Mouse (Mus musculus) frontal cortex, postnatal 14 days (tissue): ENCODE measurements around the gene Tjap1.

Source experiments
- DNase-seq, 2 experiments: peaks; one replicate each; pipeline ENCODE4 v3.0.0; 2022; ENCODE audit warnings: low spot score in 2 of 2

Gene Tjap1

DNA sequence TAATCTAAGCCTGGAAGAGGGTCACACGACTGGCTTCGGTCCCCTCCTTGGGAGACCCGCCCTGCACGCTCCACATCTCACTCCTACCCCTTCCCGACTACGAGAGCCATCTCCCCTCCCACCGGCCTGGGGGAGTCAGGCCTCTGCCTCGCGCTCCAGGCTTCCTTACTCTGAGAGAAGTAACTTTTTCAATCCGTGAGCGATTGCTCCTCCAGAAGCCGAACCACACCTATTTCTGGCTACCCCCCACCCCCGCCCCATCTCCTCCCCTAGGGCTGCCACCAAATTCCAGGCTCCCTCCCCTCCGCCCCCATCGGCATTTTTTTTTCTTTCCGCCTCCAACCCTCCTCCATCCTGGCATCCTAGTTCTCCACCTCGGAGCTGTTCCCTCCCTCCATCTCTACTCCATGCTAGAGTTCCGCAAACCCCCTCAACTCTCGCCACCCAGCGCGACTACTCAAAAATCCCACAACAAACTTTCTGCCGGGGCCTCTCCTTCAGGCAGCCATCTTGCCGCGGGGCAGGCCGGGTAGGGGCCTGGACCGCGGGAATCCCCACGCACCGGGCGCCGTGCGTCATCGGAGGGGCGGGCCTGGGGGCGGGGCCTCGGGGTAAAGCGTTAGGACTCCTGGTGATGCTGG lies at the start of gene Tjap1:
Gene Tjap1, minus strand, starts transcription at position 544 of the 641 bp plus-strand sequence.
- DNase-seq, result peak; percentile 61 to 75

DNA sequence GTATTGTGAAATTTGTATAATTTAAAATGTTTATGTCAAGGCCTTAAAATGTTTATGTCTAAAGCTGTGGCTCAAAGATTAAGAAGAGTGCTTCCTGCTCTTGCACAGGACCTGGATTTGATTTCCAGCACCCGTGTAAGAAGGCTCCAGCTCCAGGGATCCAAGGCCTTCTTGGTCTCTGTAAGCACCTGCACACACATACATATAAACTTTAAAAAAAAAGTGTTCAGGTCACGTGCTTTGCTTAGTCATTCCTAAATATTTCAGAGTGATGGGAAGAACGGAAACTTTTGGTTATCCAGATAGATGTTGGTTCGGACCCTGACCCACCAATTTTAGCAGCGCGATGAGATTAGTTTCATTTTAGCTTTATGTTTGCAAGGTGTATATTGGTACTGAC lies 45.9 kb upstream of the Tjap1 start:
- DNase-seq, result no peak

DNA sequence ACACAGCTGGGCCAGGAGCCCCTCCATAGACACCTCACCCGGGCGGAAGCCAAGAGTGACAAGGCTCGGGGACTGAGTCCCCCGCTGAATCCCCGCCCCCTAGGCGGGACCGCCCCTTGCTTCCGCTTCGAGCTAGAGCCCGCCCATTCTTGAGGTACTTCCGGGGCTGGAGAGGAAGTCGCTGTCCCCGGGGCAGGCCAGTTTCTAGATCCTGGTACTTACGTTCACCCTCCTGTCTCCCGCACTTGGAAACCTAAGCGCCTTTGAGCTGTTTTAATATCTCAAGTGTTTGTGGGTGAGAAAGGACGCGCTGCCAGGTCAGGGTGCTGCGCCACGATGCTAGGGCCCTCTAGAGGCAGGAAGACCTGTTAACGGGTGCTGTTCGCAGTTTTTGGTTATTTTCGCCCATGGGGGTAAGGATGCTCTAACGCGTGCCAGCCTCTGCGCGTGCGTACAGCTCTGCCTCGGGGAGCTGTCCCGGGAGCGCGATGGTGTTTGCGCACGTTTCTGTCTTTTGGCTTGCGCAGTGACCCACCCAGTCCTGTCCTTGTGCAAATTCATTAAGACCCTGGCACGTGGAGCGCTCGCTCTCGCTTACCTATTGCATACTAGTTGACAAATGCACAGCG lies 45.2 kb upstream of the Tjap1 start, which contains the start of gene Abcc10:
Gene Abcc10, minus strand, starts transcription at position 447 of the 629 bp plus-strand sequence.
- peak; percentile 91 to 93 for DNase-seq

GRCm38 (mm10) chr17:46327413-46327905 lies 44.6 kb upstream of the Tjap1 start:
- DNase-seq, result no peak

DNA sequence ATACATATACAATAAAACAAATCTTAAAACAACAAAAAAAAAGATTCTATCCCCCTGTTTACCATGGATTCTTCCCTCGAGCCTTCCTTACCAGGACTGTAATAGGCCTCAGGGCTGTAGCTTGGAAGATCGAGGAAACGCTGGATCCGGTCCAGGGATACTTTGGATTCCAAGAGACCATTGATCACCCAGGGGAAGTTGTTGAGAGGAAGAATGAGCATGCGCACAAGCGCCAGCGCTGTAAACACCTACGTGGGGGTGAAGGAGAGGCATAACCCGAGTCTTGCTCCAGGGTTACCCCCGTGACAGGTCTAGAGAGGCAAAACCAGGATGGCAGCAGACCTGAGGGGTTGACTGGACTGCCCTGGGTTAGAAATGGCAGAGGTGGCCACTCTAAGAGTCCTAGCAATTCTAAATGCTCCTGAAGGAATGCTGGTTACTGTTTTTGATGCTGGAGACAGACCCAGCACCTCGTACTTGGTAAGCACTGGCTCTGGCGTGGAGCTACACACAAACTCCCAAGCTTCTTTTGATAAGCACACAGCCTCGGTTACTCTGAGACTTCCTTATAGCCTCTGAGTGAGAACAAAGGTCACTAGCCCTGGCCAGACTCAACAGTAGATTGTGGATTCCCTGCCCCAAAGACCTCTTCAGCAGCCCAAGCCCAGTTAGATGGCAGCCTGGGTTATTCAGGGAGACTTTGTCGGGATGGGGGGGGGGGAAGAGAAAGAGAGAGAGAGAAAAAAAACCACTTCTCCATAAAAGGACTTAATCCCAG lies 39.4 kb upstream of the Tjap1 start:
- DNase-seq, result no peak

- no peak for DNase-seq
These were observed 37.7 kb upstream of the Tjap1 start for GRCm38 (mm10) chr17:46320492-46320891.

- no peak for DNase-seq
These were observed 33.0 kb upstream of the Tjap1 start for GRCm38 (mm10) chr17:46315813-46316212.

DNA sequence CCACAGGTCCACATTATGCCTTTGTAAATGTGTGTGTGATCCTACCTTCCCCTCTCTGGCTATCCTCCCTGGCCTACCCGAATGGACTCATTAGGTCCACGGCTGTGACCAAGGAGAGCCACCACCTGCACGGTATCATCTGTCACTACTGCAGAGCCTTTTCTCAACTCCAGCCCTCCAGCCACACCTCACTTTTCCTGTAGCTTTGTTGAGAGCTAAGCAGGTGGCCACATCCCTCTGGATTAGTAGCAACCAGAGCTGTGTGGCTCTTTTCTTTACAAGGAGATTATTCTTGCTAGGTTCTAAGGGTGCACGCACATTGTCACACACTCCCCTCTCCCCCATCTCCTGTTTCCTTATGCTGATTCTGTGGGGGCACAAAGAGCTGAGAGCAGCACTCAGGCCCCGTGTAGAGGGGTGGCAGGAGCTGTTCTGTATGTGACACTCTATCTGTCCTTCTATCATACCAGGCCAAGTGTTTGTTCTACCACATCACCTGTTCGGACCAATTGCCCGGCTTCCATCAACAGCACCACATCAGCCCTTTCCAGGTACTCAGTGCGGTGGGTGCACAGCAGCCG lies 30.4 kb upstream of the Tjap1 start:
- no peak for DNase-seq

DNA sequence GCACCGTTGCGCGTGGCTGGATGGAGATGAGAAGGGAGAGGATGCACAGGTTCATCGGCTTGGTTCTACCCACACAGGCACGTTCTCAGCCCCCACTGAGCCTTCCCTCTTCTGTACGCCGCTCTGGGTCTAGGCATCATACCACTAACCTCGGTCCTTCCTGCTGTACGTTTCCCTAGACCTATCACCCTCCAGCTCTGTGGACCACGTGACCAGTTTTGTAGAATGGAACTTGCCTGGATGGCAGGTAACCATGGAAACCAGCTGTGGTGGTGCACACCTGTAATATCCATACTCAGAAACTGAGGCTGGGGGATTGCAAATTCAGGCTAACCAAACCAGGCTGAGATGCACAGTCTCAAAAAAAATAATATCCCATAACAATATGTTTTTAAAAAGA lies 27.7 kb upstream of the Tjap1 start:
- DNase-seq, result no peak

GRCm38 (mm10) chr17:46309835-46310234 lies 27.0 kb upstream of the Tjap1 start:
- DNase-seq, result no peak

DNA sequence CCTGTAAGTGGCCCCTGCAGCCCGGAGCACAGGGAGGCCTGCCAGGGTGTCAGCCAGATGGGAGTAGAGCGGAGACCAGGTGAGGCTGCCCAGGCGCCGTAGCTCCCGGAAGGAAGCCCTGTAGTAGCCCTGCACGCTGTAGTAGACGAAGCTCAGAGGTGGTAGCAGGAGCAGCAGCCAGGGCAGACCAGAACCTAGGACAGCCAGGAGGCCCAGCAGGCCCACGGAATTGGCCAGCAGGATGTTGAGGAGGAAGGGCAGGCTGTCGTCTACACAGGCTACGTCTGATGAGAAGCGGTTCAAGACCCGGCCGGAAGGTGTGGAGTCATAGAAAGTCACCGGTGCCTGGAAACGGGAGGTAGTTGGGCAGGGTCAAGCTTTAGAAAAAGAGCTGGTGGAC lies 24.1 kb upstream of the Tjap1 start:
- no peak for DNase-seq

DNA sequence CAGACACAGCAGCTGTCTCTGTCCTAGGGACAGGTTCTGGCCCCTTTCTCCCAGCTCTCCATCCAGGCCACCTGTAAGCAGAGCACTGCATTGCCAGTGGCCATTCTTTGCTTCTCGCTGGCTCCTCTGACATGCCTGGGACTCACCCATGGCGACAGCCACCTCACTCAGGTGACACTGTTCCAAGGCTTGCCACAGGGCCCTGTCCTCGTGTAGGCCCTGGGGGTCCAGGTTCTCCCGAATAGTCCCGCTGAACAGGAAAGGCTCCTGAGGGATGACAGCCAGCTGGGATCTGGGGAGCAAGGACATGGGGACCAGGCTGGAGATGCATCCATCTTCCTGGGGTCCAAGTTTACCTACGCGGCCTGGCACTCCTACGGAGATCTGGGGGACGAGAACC lies 21.4 kb upstream of the Tjap1 start:
- no peak for DNase-seq

DNA sequence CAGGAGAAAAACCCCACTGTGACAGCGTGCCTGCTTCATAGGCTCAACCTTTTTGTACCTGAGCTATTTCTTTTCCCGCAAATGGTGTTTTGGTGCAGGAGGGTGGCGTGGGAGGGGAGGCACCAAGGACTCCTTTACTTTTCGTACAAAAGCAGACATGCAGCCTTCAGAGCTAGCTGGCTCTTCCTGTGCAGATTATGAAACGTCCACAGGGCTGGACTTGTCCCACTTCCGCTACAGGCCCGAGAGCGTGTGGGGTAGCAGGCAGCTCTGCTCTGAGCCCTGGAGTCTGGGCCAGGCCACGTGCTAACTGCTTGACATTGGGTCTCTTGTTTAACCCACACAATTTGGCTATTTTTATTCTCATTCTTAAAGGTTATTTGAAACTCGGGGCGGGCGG lies 19.1 kb upstream of the Tjap1 start:
- DNase-seq, result no peak

DNA sequence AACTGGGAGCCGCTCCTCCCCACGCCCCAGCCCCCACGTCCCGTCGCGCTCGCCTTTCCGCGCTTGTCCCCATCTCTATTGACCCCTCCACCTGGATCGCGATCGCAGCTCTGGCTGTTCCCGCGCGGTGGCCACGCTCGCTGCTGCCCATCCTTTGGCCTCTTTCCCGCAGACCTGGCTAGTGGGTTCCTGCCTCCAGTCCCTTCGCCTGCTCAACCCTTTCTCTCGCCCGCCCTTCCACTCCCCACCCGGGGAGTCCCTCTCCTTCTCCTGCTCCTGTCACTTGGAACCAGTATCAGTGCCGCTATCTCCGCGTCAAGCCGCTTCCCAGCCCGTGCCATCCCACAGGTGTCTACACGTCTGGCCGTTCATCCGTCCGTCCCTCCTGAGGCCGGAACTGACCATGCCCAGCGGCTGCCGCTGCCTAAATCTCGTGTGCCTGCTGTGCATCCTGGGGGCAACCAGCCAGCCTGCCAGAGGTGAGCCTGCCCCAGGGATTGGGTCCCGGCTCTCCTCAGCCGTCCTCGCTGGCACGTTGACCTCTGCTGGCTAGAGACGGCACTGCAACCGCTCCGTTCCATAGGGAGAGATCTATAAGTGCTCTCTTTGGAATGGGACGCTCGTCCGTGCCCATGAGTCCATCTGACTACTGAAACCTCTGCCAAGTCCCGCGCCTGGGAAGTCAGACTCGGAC lies 15.5 kb upstream of the Tjap1 start:
- peak; percentile 73 to 84 for DNase-seq

DNA sequence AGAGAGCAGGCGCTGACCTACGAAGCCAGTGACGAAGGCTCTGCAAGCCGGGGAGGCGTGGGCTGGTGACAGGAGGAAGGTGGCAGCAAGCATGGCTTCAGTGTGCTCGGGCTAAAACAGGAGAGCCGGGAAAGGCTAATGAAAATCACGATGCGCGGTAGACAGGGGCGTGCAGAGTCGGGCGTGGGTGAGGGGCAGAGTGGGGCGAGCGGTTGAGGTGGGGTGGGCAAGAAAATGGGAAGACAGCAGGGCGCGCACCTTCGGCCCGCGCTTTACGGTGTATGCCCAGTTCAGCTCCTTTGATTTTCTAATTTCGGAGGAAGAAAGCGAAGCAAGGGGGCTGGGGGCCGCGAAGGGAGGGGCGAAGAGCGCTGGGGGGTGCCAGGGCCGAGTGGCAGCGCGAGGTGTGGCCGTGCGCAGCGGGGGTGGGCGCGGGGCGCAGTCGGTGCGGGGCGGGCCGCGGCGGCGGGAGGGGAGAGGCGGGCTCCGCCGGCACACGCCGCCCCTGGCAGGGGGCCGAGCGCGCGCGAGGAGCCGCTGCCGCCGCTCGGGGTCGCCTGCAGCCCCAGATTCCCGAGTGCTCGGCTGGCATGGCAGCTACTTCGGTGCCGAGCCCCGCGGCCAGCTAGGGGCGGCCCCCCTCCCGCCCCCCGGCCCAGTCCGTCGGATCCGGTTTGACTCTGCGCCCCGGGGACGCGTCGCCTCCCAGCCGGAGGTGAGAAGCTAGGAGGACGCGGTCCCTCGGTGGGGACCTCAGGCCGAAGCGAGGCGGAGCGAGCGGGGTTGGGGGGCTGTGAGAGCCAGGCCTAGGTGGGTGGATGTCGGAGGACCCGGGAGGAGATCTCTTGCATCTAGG lies 14.8 kb upstream of the Tjap1 start, which contains the start of gene Dlk2:
Gene Dlk2, plus strand, starts transcription at position 58 of the 856 bp plus-strand sequence.
- peak in 1 of 2 experiments; percentile 51 for DNase-seq

- DNase-seq, result no peak
These were observed 14.2 kb upstream of the Tjap1 start for GRCm38 (mm10) chr17:46297028-46297363.

DNA sequence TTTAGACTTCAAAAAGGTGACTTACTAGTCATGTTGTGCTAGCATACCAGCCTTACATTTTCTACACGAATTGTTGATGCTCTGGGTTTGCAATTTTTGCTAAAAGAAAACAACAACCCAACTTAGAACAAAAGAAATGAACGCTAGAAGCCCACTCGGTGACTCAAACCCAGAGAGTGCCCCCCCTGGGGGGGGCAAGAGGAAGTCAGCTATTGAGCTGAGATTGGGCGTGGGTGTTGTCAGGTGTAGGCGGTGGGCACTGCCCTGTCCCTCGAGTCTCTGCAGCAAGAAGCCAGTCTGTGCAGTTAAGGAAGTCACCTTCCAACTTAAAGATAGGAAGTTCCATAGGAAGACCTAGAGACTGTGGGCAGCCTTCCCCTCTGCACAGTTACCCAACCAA lies 13.8 kb upstream of the Tjap1 start:
- DNase-seq, result no peak

- DNase-seq, result no peak
These were observed 4.9 kb upstream of the Tjap1 start for GRCm38 (mm10) chr17:46287678-46288095.

GRCm38 (mm10) chr17:46285407-46285806 lies 2.6 kb upstream of the Tjap1 start:
- DNase-seq, result no peak

- DNase-seq, result no peak
These were observed 1.8 kb upstream of the Tjap1 start for GRCm38 (mm10) chr17:46284653-46285052.

DNA sequence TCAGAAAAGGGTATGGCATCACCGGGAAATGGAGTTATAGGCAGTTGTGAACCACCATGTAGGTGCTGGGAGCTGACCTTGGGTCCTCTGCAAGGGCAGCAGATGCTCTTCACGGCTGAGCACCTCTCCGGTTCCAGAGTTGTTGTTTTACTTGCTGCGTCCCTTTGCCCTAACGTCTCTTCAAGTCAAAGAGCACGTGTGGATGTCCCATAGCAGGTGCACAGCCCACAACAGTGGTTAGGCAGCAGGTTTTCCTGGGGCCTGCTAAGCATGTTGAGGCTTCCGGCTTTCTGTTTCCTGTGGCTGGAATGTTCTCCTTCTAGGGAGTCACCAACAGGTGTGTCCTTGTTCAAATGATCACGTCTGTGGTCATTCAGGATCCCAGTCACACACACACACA lies 1.1 kb upstream of the Tjap1 start:
- DNase-seq, result no peak
